Mouse (Mus musculus): Measurements from ENCODE around the gene Fxyd3.

DNA sequence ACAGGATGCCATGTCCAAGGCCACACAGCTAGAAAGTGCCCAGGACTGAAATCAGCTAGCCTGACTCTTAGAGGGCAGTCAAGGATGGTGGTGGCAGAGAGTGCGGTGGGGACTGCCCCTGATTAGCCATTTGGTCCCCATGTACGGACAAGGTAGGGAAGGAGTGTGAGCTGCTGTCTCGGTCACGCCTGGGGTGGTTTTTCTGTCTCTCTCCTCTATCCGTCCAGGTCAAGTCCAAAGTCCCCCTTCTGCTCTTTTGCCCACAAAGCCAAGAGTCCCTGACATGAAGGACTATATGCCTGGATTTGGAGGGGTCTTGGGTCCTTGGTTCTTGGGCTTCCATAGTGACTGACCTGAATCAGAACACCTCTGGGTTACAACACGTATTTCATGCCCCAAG, 37.3 kb upstream of the Fxyd3 start:
- TF ChIP-seq HCFC1 (IDR thresholded peaks at IDR 0.05; ENCODE audit: borderline replicate concordance, insufficient read depth, low read length): no peak
- TF ChIP-seq CHD2 (IDR thresholded peaks at IDR 0.05; ENCODE audit: low read depth, low read length): no peak
- TF ChIP-seq ZC3H11A (IDR thresholded peaks at IDR 0.05; ENCODE audit: borderline replicate concordance, low read depth, low read length): no peak
- TF ChIP-seq MAFK (IDR thresholded peaks at IDR 0.05; ENCODE audit: insufficient read depth, low read depth, low read length): no peak
